Mouse (Mus musculus) forebrain, embryonic 12.5 days (tissue): Measurements from ENCODE around the gene Cks1brt. TPM values are rescaled to one million over a fixed set of nuclear protein-coding genes. Genes with fewer than 3 reads are reported as not detected.

Experiments used
- ATAC-seq: fragments of 200-750 bp; cut with Nextera tagmentation; 2 replicates; pipeline ENCODE4 v1.8.0; 2017; ENCODE audit warnings: moderate TSS enrichment; ENCODE audit not compliant: low FRiP score
- H3K27ac ChIP-seq: fragments of 300-500 bp; sonication (generic); 2 replicates; pipeline ENCODE4 v1.5.1; 2016; ENCODE audit warnings: mild to moderate bottlenecking
- H3K27me3 ChIP-seq: fragments of 300-500 bp; sonication (generic); 2 replicates; pipeline ENCODE4 v1.6.1; 2016; ENCODE audit warnings: mild to moderate bottlenecking
- H3K36me3 ChIP-seq: fragments of 300-500 bp; sonication (generic); replicated peaks from 2 replicates; pipeline ENCODE4 v1.6.1; 2016; ENCODE audit warnings: mild to moderate bottlenecking
- H3K4me1 ChIP-seq: fragments of 300-500 bp; sonication (generic); 2 replicates; pipeline ENCODE4 v1.6.1; 2016
- H3K4me2 ChIP-seq: fragments of 300-500 bp; sonication (generic); 2 replicates; pipeline ENCODE4 v1.6.1; 2016; ENCODE audit warnings: mild to moderate bottlenecking, moderate library complexity
- H3K4me3 ChIP-seq: fragments of 300-500 bp; sonication (generic); replicated peaks from 2 replicates; pipeline ENCODE4 v1.5.1; 2016; ENCODE audit warnings: mild to moderate bottlenecking
- H3K9ac ChIP-seq: fragments of 300-500 bp; sonication (generic); 2 replicates; pipeline ENCODE4 v1.6.1; 2016; ENCODE audit warnings: mild to moderate bottlenecking
- H3K9me3 ChIP-seq: fragments of 300-500 bp; sonication (generic); 2 replicates; pipeline ENCODE4 v1.6.1; 2016
- WGBS: fragments of 180-500 bp; shearing (Covaris S2); methylation state at CpG from one replicate; pipeline ENCODE4 v1.1.7; 2016; 5-methylcytosine and 5-hydroxymethylcytosine counted together
- microRNA-seq: library from miRNA; unstranded; fragments of <30 nt; microRNA quantifications from one replicate; pipeline ENCODE4, GENCODE M21; 2017
- polyA plus RNA-seq: library from polyadenylated mRNA; unstranded; fragments of >200 nt; fragmentation: Nextera tagmentation; extraction: Ambion mirVana; gene quantifications from 2 replicates; pipeline ENCODE4 v1.2.1, GENCODE M21; 2016

Gene Cks1brt
- polyA plus RNA-seq, 1 experiment from 2014 or later: not detected

DNA sequence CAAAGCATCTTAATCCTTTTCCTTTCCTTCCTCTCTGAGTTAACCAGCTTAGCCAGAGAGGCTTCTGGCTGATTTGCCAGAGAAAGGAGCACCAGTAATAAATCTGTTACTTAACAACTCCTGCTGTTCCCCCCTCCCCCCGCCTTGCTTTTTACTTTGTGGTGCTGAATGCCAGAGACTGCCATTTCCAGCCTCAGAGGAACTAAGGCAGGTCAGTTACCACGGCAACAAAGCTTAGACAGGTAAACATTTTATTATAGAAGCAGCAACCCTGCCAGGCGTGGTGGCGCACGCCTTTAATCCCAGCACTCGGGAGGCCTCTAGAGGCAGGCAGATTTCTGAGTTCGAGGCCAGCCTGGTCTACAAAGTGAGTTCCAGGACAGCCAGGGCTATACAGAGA, 24.2 kb downstream of the Cks1brt start:
- H3K4me3 ChIP-seq: no peak overlapping the region
- H3K9me3 ChIP-seq: no peaks in the 10 kb centered on the region
- H3K27me3 ChIP-seq: peaks cover 9% of the 10 kb centered on the region; the same call in 1 of the 2 replicates
- no peaks in the 10 kb centered on the region for H3K36me3 ChIP-seq
- no peaks in the 10 kb centered on the region for H3K4me1 ChIP-seq
- H3K4me2 ChIP-seq: no peak overlapping the region
- H3K27ac ChIP-seq: no peak overlapping the region
- no peak overlapping the region for H3K9ac ChIP-seq
- ATAC-seq: no peak
- 44% methylated on average over 7 of the region's 7 CpGs for WGBS

DNA sequence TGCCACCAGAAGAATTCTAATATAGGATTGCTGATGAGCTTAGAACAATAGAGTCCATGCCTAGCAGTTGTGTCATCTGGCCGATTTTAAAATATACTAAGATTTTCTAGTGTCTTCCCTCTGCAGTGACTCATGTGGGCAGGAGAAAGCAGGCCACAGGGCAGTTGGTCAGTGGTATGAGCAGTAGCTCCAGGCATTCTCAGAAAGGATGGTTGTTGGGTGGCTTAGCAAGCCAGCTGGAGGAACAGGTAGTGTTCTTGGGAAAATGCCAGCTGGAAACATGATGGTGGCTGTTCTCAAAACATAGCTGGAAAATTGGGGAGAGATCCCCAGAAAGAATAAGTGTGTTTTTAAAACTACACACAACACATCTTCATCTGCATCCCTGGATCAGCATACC, 40.6 kb downstream of the Cks1brt start:
- Histone ChIP-seq H3K27ac (no peak overlapping the region), H3K36me3 (no peaks in the 10 kb centered on the region), H3K4me1 (no peaks in the 10 kb centered on the region), H3K4me2 (no peak overlapping the region), H3K9me3 (peaks cover 3% of the 10 kb centered on the region; the same call in 1 of the 2 replicates), H3K9ac (no peak overlapping the region), H3K4me3 (no peak overlapping the region), H3K27me3 (no peaks in the 10 kb centered on the region)
- ATAC-seq: no peak
- 74% methylated on average over 1 of the region's 1 CpGs for WGBS

DNA sequence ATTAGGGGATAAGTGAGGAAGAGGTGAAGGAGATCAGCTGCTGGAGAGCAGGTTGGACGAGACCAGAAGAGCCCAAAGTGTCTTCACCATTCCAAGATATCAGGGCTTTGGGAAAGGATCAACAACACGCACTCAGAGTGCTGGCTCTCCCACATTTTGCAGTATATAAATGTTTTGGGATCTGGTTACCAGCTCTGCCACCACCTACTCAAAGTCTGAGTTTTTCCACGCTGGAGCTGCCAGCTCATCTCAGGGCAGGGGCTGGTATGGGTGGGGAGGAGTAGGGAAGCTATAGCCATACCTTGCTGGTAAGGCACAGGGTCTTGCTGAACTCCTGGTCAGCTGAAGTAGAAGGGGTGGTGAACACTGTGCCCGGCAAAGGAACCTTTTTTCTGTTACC, 68.5 kb downstream of the Cks1brt start:
- Histone ChIP-seq H3K4me2 (no peak overlapping the region), H3K4me1 (no peaks in the 10 kb centered on the region), H3K27ac (no peak overlapping the region), H3K9ac (no peak overlapping the region), H3K9me3 (no peaks in the 10 kb centered on the region), H3K36me3 (no peaks in the 10 kb centered on the region), H3K4me3 (no peak overlapping the region), H3K27me3 (no peaks in the 10 kb centered on the region)
- WGBS: 72% methylated on average over 4 of the region's 4 CpGs
- ATAC-seq: no peak

DNA sequence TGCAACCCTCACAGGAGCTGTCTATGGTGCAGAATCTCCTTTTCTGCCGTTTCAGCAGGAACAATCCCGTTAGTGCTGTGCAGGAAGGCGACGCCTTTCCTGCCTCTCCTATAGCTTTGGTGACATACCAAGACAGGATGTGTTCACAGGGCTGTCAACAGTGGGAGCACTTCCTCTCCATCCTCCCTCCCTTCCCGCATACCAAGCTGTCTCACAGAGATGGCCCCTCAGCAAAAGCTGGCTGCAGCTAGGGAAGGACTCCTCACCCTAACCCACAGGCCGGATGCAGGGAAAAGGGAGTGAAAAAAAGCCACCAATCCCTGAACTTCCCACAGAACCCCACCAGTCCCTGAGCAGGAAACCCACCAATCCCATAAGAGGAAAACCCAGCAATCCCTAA, 69.3 kb downstream of the Cks1brt start:
- H3K4me1 ChIP-seq: no peaks in the 10 kb centered on the region
- 53% methylated on average over 6 of the region's 6 CpGs for WGBS

More for the DNA sequence above, 69.3 kb downstream of the Cks1brt start:
- no peak overlapping the region for H3K27ac ChIP-seq
- H3K9me3 ChIP-seq: no peaks in the 10 kb centered on the region
- no peak overlapping the region for H3K9ac ChIP-seq
- no peak for ATAC-seq
- no peak overlapping the region for H3K4me3 ChIP-seq
- H3K27me3 ChIP-seq: no peaks in the 10 kb centered on the region
- no peak overlapping the region for H3K4me2 ChIP-seq
- H3K36me3 ChIP-seq: no peaks in the 10 kb centered on the region

Small RNAs within 50 kb of the gene (microRNA-seq; reads per million reads assigned to microRNA genes)
- gene Gm23388: 3.9 reads per million, percentile 13 among the genes with 10 or more reads in this experiment

Other genes with a start within 250 kb of the Cks1brt start
- 2.4 and 3.5 TPM in 2 replicates for gene Klf1, start 250.0 kb upstream of the Cks1brt start, polyA plus RNA-seq
- 8.7 and 9.8 TPM in 2 replicates for gene Dnase2a, start 243.4 kb upstream of the Cks1brt start, polyA plus RNA-seq
- gene Mast1, start 214.6 kb upstream of the Cks1brt start, polyA plus RNA-seq: 29.3 and 35.3 TPM in 2 replicates
- 0.88 and 1.6 TPM in 2 replicates for gene Rtbdn, start 204.9 kb upstream of the Cks1brt start, polyA plus RNA-seq
- not detected in 2 replicates for gene Gm49661, start 182.5 kb upstream of the Cks1brt start, polyA plus RNA-seq
- gene Prdx2, start 182.3 kb upstream of the Cks1brt start, polyA plus RNA-seq: 1,271 and 1,280 TPM in 2 replicates
- gene Rnaseh2a, start 182.2 kb upstream of the Cks1brt start, polyA plus RNA-seq: 117 and 124 TPM in 2 replicates
- 4.8 and 4.9 TPM in 2 replicates for gene Junb, start 173.2 kb upstream of the Cks1brt start, polyA plus RNA-seq
- 16.1 and 18.2 TPM in 2 replicates for gene Hook2, start 161.3 kb upstream of the Cks1brt start, polyA plus RNA-seq
- gene Best2, start 137.4 kb upstream of the Cks1brt start, polyA plus RNA-seq: not detected in 2 replicates
- 140 TPM in 2 replicates for gene Asna1, start 126.6 kb upstream of the Cks1brt start, polyA plus RNA-seq
- gene Trir, start 125.1 kb upstream of the Cks1brt start, polyA plus RNA-seq: 156 and 175 TPM in 2 replicates
- gene Tnpo2, start 115.0 kb upstream of the Cks1brt start, polyA plus RNA-seq: 45.1 and 50.7 TPM in 2 replicates
- gene Fbxw9, start 91.9 kb upstream of the Cks1brt start, polyA plus RNA-seq: 32.1 and 33.7 TPM in 2 replicates
- gene Gm5741, start 83.9 kb upstream of the Cks1brt start, polyA plus RNA-seq: 1.3 TPM in 1 of 2 replicates, not detected in the other
- gene Dhps, start 80.2 kb upstream of the Cks1brt start, polyA plus RNA-seq: 74.2 and 82.3 TPM in 2 replicates
- 117 and 118 TPM in 2 replicates for gene Wdr83os, start 71.2 kb upstream of the Cks1brt start, polyA plus RNA-seq
- gene Wdr83, start 70.6 kb upstream of the Cks1brt start, polyA plus RNA-seq: 48.2 and 48.8 TPM in 2 replicates
- gene Man2b1, start 68.7 kb upstream of the Cks1brt start, polyA plus RNA-seq: 14.9 and 17.8 TPM in 2 replicates
- gene Zfp791, start 28.8 kb upstream of the Cks1brt start, polyA plus RNA-seq: 1.4 and 1.7 TPM in 2 replicates
- not detected in 2 replicates for gene Olfr371, start 74.1 kb downstream of the Cks1brt start, polyA plus RNA-seq
- 112 and 115 TPM in 2 replicates for gene Orc6, start 147.7 kb downstream of the Cks1brt start, polyA plus RNA-seq
- 164 and 168 TPM in 2 replicates for gene Vps35, start 147.9 kb downstream of the Cks1brt start, polyA plus RNA-seq
- 1.3 and 1.4 TPM in 2 replicates for gene Mylk3, start 234.4 kb downstream of the Cks1brt start, polyA plus RNA-seq